Mouse (Mus musculus) megakaryocyte, embryonic 14.5 days (primary cell): ENCODE data around the gene B4galt5.

Experiments used
- FLI1 ChIP-seq: IDR thresholded peaks from 2 replicates; pipeline ENCODE4 v1.6.1; 2012; ENCODE audit warnings: low read length, inconsistent platforms, mixed read lengths
- GATA1 ChIP-seq: IDR thresholded peaks from 3 replicates; pipeline ENCODE4 v1.6.1; 2012; ENCODE audit warnings: mixed read lengths, low read length, inconsistent platforms, borderline replicate concordance

- TF ChIP-seq GATA1 (no peak), FLI1 (no peak)
These were observed 427 bp upstream of the B4galt5 start for GRCm38 (mm10) chr2:167349283-167349936.
